Mouse (Mus musculus): ENCODE data around the gene Hoxc4. TPM values are rescaled to one million over a fixed set of nuclear protein-coding genes. Genes with fewer than 3 reads are reported as not detected.
A peak's percentile ranks its signal among the peaks of the same experiment; 100 is the strongest.

The Hoxc4 gene
- total RNA-seq (2015) (not detected in 2 replicates), total RNA-seq (2017) (not detected in 2 replicates)

GRCm38 (mm10) chr15:103018636-103019035, at the start of gene Hoxc4:
Gene Hoxc4 (plus strand): TSS chr15:103018934.
- no peak for ATAC-seq (ENCODE audit: poor library complexity, severe bottlenecking)

GRCm38 (mm10) chr15:102969296-102969695, 49.4 kb upstream of the Hoxc4 start:
- ATAC-seq (ENCODE audit: poor library complexity, severe bottlenecking), result no peak

GRCm38 (mm10) chr15:102970740-102971139, 48.0 kb upstream of the Hoxc4 start:
- no peak for ATAC-seq (ENCODE audit: poor library complexity, severe bottlenecking)

DNA sequence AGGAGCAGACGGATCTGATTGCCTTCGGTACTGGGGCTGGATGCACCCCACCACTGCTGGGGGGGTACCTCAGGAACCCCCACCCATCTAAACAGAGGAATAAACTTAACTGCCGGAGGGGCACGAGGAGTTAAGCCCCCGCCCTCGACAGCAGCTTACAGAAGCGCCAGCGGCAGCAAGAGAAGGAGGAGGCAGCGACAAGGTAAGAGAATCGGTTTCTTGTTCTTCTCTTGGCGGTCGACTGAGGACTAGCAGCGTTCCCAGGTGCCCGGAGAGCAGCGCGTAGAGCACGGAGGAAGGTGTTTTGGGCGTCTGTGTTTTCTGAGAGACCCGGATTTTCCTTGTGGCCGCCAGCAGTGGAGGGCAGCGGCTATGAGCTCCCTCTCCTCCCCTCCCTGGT, 46.5 kb upstream of the Hoxc4 start:
- ATAC-seq (ENCODE audit: poor library complexity, severe bottlenecking), result no peak

- ATAC-seq (ENCODE audit: poor library complexity, severe bottlenecking), result no peak
These were observed 46.0 kb upstream of the Hoxc4 start for GRCm38 (mm10) chr15:102972753-102973152.

DNA sequence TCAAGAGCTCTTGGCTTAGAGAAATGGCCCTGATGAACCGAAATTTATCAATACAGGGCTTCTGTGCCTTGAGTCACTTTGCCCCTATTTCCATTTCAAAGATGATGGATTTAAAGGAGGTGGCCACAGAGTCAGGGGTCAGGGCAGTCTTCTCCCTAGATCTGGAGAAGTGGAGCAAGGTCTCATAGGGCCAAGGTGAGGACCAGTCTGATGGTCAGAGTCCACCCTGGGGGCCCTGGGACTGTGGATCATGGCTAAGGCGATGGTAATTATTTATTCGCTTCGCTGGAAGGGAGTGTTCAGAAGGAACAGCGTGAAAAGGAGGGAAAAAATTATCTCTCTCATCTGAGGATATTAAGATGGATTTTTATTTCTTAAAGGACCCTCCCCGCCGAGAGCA, 43.7 kb upstream of the Hoxc4 start:
- no peak for ATAC-seq (ENCODE audit: poor library complexity, severe bottlenecking)

GRCm38 (mm10) chr15:102975688-102976111, 43.0 kb upstream of the Hoxc4 start:
- no peak for ATAC-seq (ENCODE audit: poor library complexity, severe bottlenecking)

DNA sequence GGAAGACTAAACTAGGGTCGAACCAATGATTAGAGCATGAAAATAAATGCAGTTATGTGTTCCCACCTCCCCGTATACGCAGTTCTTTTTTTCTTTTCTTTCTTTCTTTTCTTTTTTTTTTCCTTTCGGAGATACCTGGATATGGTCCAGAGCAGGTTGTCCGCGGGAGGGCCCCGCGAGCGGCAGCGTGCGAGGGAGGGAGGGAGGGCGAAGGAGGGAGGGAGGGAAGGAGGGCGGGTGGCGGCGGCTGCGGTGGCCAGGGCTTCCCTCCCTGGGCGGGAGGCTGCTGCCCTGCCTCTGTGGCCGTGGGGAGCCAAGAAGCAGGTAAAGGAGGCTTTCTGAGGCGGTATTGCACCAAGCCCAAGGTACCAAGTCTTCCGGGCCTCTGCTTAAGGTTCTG, 42.6 kb upstream of the Hoxc4 start, which contains the start of gene Hoxc9:
Gene Hoxc9, plus strand, starts transcription at position 269 of the 400 bp plus-strand sequence.
- no peak for ATAC-seq (ENCODE audit: poor library complexity, severe bottlenecking)

DNA sequence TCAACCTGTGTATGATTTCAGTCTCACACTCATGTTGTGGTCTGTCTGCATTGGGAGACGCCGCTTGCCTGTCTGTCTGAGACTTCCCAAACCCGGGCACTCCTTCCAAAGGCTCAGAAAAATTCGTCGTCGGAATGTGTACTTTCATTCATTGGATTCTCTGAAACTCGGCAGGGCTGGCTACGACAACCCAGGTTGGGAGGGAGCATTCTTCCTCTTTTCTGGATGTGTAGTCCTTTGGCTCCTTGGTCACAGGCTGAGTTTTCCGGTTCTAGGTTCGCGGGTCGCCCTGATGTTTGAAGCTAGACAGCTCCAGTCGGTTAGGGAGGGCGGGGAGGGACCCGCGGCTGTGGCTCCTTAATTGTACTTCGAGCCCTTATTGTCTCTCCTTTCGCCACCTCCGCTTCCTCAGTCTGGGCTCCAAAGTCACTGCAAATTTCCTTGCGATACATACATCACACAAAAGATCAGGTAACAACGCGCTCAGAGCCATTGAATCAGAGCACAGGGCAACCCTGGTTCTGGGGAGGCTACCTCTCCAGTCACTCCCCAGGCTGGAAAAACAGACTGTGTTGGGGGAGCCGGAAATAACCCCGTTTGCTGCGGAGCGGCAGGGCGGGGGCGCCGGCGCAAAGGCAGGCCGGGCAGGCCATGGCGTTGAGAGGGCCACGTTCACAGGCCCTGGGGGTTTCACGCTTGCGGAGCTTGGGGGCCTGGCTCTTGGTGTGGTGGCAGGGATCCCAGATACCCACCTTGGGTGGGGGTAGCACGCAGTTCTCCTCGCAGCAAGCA, 41.9 kb upstream of the Hoxc4 start:
- ATAC-seq (ENCODE audit: poor library complexity, severe bottlenecking), result no peak; the same call in 1 of the 2 replicates

DNA sequence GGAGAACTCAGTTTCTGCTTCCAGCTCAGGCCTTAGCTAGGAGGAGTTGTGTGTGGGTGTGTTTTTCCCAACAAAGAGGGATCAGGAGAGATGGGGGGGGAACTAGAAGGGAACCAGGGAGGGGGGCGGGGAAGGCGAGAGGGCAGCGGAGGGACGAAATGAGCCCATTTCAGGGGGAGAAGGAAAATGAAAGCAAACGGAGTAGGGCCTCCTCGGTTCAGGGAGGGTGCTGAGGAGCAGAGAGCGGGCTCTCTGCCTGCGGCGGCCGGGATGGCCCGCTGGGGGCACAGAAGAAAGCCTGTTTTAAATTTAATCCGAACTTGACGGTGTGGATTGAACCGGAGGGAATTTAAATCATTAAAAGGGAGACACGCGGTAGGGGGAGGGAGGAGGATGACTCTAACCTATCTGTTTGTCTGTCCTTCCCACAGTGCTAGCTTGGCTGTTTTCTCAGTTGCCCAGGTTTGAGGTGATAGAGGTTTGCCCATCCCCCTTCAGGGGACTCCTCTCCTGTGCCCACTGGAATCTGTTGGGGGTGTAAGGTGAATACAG, 41.2 kb upstream of the Hoxc4 start:
- ATAC-seq (ENCODE audit: poor library complexity, severe bottlenecking), result no peak

DNA sequence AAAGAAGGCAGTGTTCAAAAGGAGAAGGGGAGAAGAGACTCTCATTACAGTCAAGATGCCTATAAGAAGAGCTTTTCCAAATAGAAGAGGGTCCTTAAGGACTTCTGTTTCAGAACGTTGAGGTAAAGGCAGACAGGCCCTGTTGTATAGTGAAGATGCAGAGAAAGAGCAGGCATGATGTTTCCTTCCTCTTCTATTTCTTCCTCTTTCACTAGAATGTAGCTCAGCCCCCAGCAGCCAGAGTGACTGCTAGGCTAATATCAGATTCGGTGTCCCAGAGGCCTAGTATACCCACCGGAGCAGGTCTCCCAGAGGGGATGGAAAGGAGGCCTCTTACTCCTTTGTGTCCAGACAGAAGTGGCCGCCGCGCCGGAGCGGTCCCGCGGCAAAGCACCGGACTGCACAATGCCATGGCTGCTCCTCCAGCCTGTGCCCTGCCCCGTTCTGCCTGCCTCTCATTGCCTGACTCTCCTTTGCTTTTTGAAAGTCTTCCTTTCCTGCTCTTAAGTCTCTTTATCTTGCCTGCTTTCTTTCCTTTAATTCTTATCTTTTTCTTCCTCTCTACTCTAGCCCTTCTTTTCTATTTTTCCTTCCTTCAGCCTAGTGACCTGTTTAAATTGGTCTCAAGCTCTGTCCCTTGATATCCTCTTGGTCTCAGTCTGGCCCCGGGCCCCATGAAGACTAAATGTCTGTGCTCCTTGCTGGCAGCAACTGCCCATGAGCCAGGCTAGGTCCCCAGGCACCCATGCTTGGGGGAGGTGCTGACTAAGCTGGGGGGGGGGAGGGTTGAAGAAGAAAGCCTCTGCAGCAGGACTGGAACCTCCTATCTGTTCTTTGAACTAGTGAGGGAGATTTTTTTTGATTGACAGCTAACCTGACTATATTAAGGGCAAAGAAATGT, 39.9 kb upstream of the Hoxc4 start:
- ATAC-seq (ENCODE audit: poor library complexity, severe bottlenecking), result no peak

- no peak for ATAC-seq (ENCODE audit: poor library complexity, severe bottlenecking)
These were observed 38.8 kb upstream of the Hoxc4 start for GRCm38 (mm10) chr15:102979936-102980335.

GRCm38 (mm10) chr15:102980352-102980751, 38.4 kb upstream of the Hoxc4 start:
- ATAC-seq (ENCODE audit: poor library complexity, severe bottlenecking), result no peak

DNA sequence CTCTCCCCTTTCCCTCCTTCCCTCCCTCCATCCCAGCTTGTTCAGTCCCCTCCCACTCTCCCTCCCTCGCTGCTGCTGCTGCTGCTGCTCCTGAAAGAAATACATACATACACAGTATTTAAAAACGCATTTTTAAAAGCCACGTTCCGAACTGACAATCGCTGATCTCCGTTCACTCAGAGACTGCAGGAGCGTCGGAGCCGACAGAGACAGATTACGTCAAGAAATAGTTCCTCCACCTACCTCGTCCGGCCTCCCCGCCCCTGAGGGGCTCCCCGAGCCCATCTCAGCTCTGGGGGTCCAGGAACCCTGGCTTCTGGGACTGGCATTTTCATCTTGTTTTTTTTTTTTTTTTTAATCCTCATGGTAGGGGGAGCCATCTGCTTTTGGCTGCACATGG, 37.8 kb upstream of the Hoxc4 start:
- ATAC-seq (ENCODE audit: poor library complexity, severe bottlenecking), result no peak

DNA sequence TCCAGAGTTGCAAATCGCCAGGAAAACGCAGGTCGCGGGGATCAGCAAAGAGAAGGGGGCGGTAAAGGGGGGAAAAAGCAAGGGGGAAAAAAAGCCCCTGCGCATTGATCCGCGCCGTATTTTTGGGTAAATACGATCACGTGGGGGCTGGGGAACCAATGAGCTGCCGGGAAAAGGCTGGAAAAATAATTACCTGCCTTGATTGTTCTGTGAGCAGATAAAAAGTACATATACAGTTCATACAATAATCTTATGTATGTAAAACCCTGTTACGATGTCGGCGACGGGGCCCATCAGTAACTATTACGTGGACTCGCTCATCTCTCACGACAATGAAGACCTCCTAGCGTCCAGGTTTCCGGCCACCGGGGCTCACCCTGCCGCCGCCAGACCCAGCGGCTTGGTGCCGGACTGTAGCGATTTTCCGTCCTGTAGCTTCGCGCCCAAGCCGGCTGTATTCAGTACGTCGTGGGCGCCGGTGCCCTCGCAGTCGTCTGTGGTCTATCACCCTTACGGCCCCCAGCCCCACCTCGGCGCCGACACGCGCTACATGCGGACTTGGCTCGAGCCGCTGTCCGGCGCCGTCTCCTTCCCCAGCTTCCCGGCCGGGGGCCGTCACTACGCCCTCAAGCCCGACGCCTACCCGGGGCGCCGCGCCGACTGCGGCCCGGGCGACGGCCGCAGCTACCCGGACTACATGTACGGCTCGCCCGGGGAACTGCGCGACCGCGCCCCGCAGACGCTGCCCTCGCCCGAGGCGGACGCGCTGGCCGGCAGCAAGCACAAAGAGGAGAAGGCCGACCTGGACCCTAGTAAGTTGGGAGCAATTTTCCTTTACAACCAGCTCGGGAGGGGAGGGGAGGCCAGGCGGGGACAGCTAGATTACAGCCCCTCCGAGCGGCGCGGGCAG, 37.1 kb upstream of the Hoxc4 start:
- ATAC-seq (ENCODE audit: poor library complexity, severe bottlenecking), result no peak

- ATAC-seq (ENCODE audit: poor library complexity, severe bottlenecking), result no peak
These were observed 35.0 kb upstream of the Hoxc4 start for GRCm38 (mm10) chr15:102983716-102984115.

DNA sequence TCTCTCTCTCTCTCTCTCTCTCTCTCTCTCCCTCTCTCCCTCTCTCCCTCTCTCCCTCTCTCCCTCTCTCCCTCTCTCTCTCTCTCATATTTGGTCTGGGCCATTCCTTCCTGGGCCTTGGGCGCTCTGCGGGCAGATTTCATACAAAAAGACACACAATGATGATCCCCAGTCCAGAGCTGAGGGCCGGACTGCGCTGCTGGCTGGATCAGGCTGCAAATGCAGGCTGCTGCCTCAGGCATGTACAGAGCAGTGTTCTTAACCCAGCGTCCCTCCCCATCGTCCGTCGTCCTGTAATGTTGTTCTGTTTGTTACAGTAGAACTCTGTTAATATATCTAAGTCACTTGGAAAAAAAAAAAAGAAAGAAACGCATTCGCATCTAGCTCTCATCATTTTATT, 34.2 kb upstream of the Hoxc4 start:
- no peak for ATAC-seq (ENCODE audit: poor library complexity, severe bottlenecking)

DNA sequence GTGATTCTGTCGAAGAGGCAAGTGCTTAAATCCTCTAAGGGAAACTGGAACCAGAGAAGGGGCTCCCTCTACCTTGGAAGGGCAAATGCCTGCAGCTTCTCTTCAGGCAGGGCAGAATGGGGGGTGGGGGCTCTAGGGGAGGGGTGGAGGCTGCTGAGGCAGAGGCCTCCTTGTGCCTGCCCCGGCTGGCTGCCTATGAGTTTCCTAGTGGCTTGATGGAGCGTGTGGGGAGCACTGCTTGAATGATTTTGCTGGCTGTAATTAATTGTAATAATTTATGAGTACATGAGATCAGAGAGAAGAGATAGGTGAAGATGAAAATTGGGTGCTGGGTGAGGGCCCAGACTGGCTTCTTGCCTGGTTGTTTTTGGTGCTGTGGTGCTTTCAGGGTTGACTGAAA, 33.8 kb upstream of the Hoxc4 start:
- no peak for ATAC-seq (ENCODE audit: poor library complexity, severe bottlenecking)

- ATAC-seq (ENCODE audit: poor library complexity, severe bottlenecking), result peak; percentile 88
These were observed 31.5 kb upstream of the Hoxc4 start for GRCm38 (mm10) chr15:102987124-102987833.

GRCm38 (mm10) chr15:102988078-102988477, 30.7 kb upstream of the Hoxc4 start:
- ATAC-seq (ENCODE audit: poor library complexity, severe bottlenecking), result no peak
